Mouse (Mus musculus): ENCODE measurements around the gene Hivep3. TPM values are rescaled to one million over a fixed set of nuclear protein-coding genes. Genes with fewer than 3 reads are reported as not detected.

The Hivep3 gene
- polyA plus RNA-seq, 1 experiment from 2014 or later, result 16.5 TPM

GRCm38 (mm10) chr4:120144343-120144742, 410.8 kb downstream of the Hivep3 start:
- H3K36me3 ChIP-seq (replicated peaks; ENCODE audit: control insufficient read depth, insufficient read depth), result no peaks in the 10 kb centered on the region
- DNase-seq (ENCODE audit: low spot score) (no peak), ATAC-seq (ENCODE audit: low FRiP score) (no peak)
- H3K9me3 ChIP-seq (ENCODE audit: control insufficient read depth, low read length), result no peaks in the 10 kb centered on the region
- H3K4me1 ChIP-seq (replicated peaks; ENCODE audit: control insufficient read depth, insufficient read depth, low read length), result peaks cover 7% of the 10 kb centered on the region; the same call in 1 of the 2 replicates
- WGBS, result 86% methylated on average over 5 of the region's 5 CpGs
- no peak overlapping the region for H3K4me2 ChIP-seq (replicated peaks)
- H3K27ac ChIP-seq, result no peak overlapping the region
- no peak overlapping the region for H3K9ac ChIP-seq
- no peaks in the 10 kb centered on the region for H3K27me3 ChIP-seq (ENCODE audit: control insufficient read depth, insufficient read depth, low read length)
- no peak overlapping the region for H3K4me3 ChIP-seq (replicated peaks; ENCODE audit: low read length)

GRCm38 (mm10) chr4:120145931-120146330, 412.3 kb downstream of the Hivep3 start:
- 87% methylated on average over 8 of the region's 8 CpGs for WGBS
- Histone ChIP-seq H3K4me1 (replicated peaks; ENCODE audit: control insufficient read depth, insufficient read depth, low read length) (peaks cover 7% of the 10 kb centered on the region; the same call in 1 of the 2 replicates), H3K4me3 (replicated peaks; ENCODE audit: low read length) (no peak overlapping the region), H3K27ac (no peak overlapping the region), H3K27me3 (ENCODE audit: control insufficient read depth, insufficient read depth, low read length) (no peaks in the 10 kb centered on the region), H3K4me2 (replicated peaks) (no peak overlapping the region), H3K36me3 (replicated peaks; ENCODE audit: control insufficient read depth, insufficient read depth) (no peaks in the 10 kb centered on the region), H3K9me3 (ENCODE audit: control insufficient read depth, low read length) (no peaks in the 10 kb centered on the region), H3K9ac (no peak overlapping the region)
- DNase-seq (ENCODE audit: low spot score), result no peak
- no peak for ATAC-seq (ENCODE audit: low FRiP score)

GRCm38 (mm10) chr4:120148291-120149141, 414.9 kb downstream of the Hivep3 start:
- Histone ChIP-seq H3K36me3 (replicated peaks; ENCODE audit: control insufficient read depth, insufficient read depth) (no peaks in the 10 kb centered on the region), H3K27me3 (ENCODE audit: control insufficient read depth, insufficient read depth, low read length) (no peaks in the 10 kb centered on the region), H3K9ac (peak overlapping the region; percentile 49), H3K4me3 (replicated peaks; ENCODE audit: low read length) (peak overlapping the region; percentile 12; the same call in 1 of the 2 replicates), H3K4me1 (replicated peaks; ENCODE audit: control insufficient read depth, insufficient read depth, low read length) (peaks cover 7% of the 10 kb centered on the region; the same call in 1 of the 2 replicates), H3K9me3 (ENCODE audit: control insufficient read depth, low read length) (no peaks in the 10 kb centered on the region), H3K27ac (no peak overlapping the region), H3K4me2 (replicated peaks) (peak overlapping the region; percentile 51)
- peak; percentile 70 for ATAC-seq (ENCODE audit: low FRiP score)
- DNase-seq (ENCODE audit: low spot score), result peak; percentile 71
- WGBS, result 6% methylated on average over 45 of the region's 45 CpGs

- Histone ChIP-seq H3K36me3 (replicated peaks; ENCODE audit: control insufficient read depth, insufficient read depth) (no peaks in the 10 kb centered on the region), H3K27ac (no peak overlapping the region), H3K27me3 (ENCODE audit: control insufficient read depth, insufficient read depth, low read length) (no peaks in the 10 kb centered on the region), H3K4me2 (replicated peaks) (peak overlapping the region; percentile 51), H3K9me3 (ENCODE audit: control insufficient read depth, low read length) (no peaks in the 10 kb centered on the region), H3K4me3 (replicated peaks; ENCODE audit: low read length) (peak overlapping the region; percentile 12; the same call in 1 of the 2 replicates), H3K4me1 (replicated peaks; ENCODE audit: control insufficient read depth, insufficient read depth, low read length) (peaks cover 7% of the 10 kb centered on the region; the same call in 1 of the 2 replicates), H3K9ac (peak overlapping the region; percentile 49)
- DNase-seq (ENCODE audit: low spot score) (peak; percentile 59), ATAC-seq (ENCODE audit: low FRiP score) (peak; percentile 61)
- WGBS, result 38% methylated on average over 3 of the region's 3 CpGs
Observed at GRCm38 (mm10) chr4:120149142-120149524, 415.5 kb downstream of the Hivep3 start.

- H3K4me2 ChIP-seq (replicated peaks), result no peak overlapping the region
- WGBS, result 58% methylated on average over 6 of the region's 6 CpGs
- DNase-seq (ENCODE audit: low spot score), result no peak
Observed at GRCm38 (mm10) chr4:120150345-120150920, 416.8 kb downstream of the Hivep3 start.

GRCm38 (mm10) chr4:120151906-120152305, 418.3 kb downstream of the Hivep3 start:
- Histone ChIP-seq H3K27ac (no peak overlapping the region), H3K9me3 (ENCODE audit: control insufficient read depth, low read length) (no peaks in the 10 kb centered on the region), H3K4me1 (replicated peaks; ENCODE audit: control insufficient read depth, insufficient read depth, low read length) (peaks cover 7% of the 10 kb centered on the region; the same call in 1 of the 2 replicates), H3K4me3 (replicated peaks; ENCODE audit: low read length) (no peak overlapping the region), H3K36me3 (replicated peaks; ENCODE audit: control insufficient read depth, insufficient read depth) (no peaks in the 10 kb centered on the region), H3K9ac (no peak overlapping the region), H3K27me3 (ENCODE audit: control insufficient read depth, insufficient read depth, low read length) (no peaks in the 10 kb centered on the region), H3K4me2 (replicated peaks) (no peak overlapping the region)
- no peak for DNase-seq (ENCODE audit: low spot score)
- ATAC-seq (ENCODE audit: low FRiP score), result no peak
- 80% methylated on average over 6 of the region's 6 CpGs for WGBS

More at GRCm38 (mm10) chr4:120150345-120150920, 416.8 kb downstream of the Hivep3 start:
- no peaks in the 10 kb centered on the region for H3K9me3 ChIP-seq (ENCODE audit: control insufficient read depth, low read length)
- no peak overlapping the region for H3K4me3 ChIP-seq (replicated peaks; ENCODE audit: low read length)
- H3K9ac ChIP-seq, result no peak overlapping the region
- H3K27ac ChIP-seq, result no peak overlapping the region
- H3K27me3 ChIP-seq (ENCODE audit: control insufficient read depth, insufficient read depth, low read length), result no peaks in the 10 kb centered on the region
- peaks cover 7% of the 10 kb centered on the region; the same call in 1 of the 2 replicates for H3K4me1 ChIP-seq (replicated peaks; ENCODE audit: control insufficient read depth, insufficient read depth, low read length)
- ATAC-seq (ENCODE audit: low FRiP score), result no peak
- H3K36me3 ChIP-seq (replicated peaks; ENCODE audit: control insufficient read depth, insufficient read depth), result no peaks in the 10 kb centered on the region

GRCm38 (mm10) chr4:120152648-120153047, 419.1 kb downstream of the Hivep3 start:
- Histone ChIP-seq H3K9ac (no peak overlapping the region), H3K36me3 (replicated peaks; ENCODE audit: control insufficient read depth, insufficient read depth) (no peaks in the 10 kb centered on the region), H3K4me2 (replicated peaks) (no peak overlapping the region), H3K4me1 (replicated peaks; ENCODE audit: control insufficient read depth, insufficient read depth, low read length) (peaks cover 7% of the 10 kb centered on the region; the same call in 1 of the 2 replicates), H3K4me3 (replicated peaks; ENCODE audit: low read length) (no peak overlapping the region), H3K27me3 (ENCODE audit: control insufficient read depth, insufficient read depth, low read length) (no peaks in the 10 kb centered on the region), H3K9me3 (ENCODE audit: control insufficient read depth, low read length) (no peaks in the 10 kb centered on the region), H3K27ac (no peak overlapping the region)
- WGBS, result 66% methylated on average over 4 of the region's 4 CpGs
- no peak for ATAC-seq (ENCODE audit: low FRiP score)
- DNase-seq (ENCODE audit: low spot score), result no peak

GRCm38 (mm10) chr4:120153736-120154135, 420.2 kb downstream of the Hivep3 start:
- no peaks in the 10 kb centered on the region for H3K27me3 ChIP-seq (ENCODE audit: control insufficient read depth, insufficient read depth, low read length)
- H3K9ac ChIP-seq, result no peak overlapping the region
- H3K4me3 ChIP-seq (replicated peaks; ENCODE audit: low read length), result no peak overlapping the region
- no peak overlapping the region for H3K4me2 ChIP-seq (replicated peaks)
- no peak overlapping the region for H3K27ac ChIP-seq
- DNase-seq (ENCODE audit: low spot score) (no peak), ATAC-seq (ENCODE audit: low FRiP score) (no peak)
- peaks cover 3% of the 10 kb centered on the region; the same call in 1 of the 2 replicates for H3K4me1 ChIP-seq (replicated peaks; ENCODE audit: control insufficient read depth, insufficient read depth, low read length)
- H3K36me3 ChIP-seq (replicated peaks; ENCODE audit: control insufficient read depth, insufficient read depth), result no peaks in the 10 kb centered on the region
- WGBS, result 89% methylated on average over 3 of the region's 3 CpGs
- H3K9me3 ChIP-seq (ENCODE audit: control insufficient read depth, low read length), result no peaks in the 10 kb centered on the region

- Histone ChIP-seq H3K4me1 (replicated peaks; ENCODE audit: control insufficient read depth, insufficient read depth, low read length) (0 out of 2 replicates have a peak, but pooled peaks cover 5% of the 10 kb centered on the region), H3K27me3 (ENCODE audit: control insufficient read depth, insufficient read depth, low read length) (no peaks in the 10 kb centered on the region), H3K4me3 (replicated peaks; ENCODE audit: low read length) (no peak overlapping the region), H3K9me3 (ENCODE audit: control insufficient read depth, low read length) (no peaks in the 10 kb centered on the region), H3K27ac (no peak overlapping the region), H3K4me2 (replicated peaks) (no peak overlapping the region), H3K9ac (no peak overlapping the region), H3K36me3 (replicated peaks; ENCODE audit: control insufficient read depth, insufficient read depth) (no peaks in the 10 kb centered on the region)
- 51% methylated on average over 5 of the region's 5 CpGs for WGBS
- ATAC-seq (ENCODE audit: low FRiP score) (no peak), DNase-seq (ENCODE audit: low spot score) (no peak)
Observed at GRCm38 (mm10) chr4:120158714-120159310, 425.2 kb downstream of the Hivep3 start.
